Mouse (Mus musculus): Measurements from ENCODE around the gene Xylb. TPM values are rescaled to one million over a fixed set of nuclear protein-coding genes. Genes with fewer than 3 reads are reported as not detected.

Xylb gene
- polyA plus RNA-seq (2015; fragmentation: Nextera tagmentation; extraction: Ambion mirVana): 20.8 and 26.9 TPM in 2 replicates

- H3K4me3 ChIP-seq (replicated peaks): peak within 1 kb of the TSS; percentile 68
- H3K27me3 ChIP-seq: no peaks in the 10 kb centered on the region
- H3K4me1 ChIP-seq: peaks cover 11% of the 10 kb centered on the region
- H3K4me2 ChIP-seq: peak within 1 kb of the TSS; percentile 90
- peak within 1 kb of the TSS; percentile 60 for H3K9ac ChIP-seq
- ATAC-seq (replicated peaks; ENCODE audit: low FRiP score): peak; percentile 92
- 2% methylated on average over 65 of the region's 65 CpGs for WGBS
- H3K27ac ChIP-seq: 0 out of 2 replicates have a peak within 1 kb of the TSS, but pooled peaks have one; percentile 9
- H3K9me3 ChIP-seq (replicated peaks): no peaks in the 10 kb centered on the region
- peaks cover 11% of the 10 kb centered on the region; the same call in 1 of the 2 replicates for H3K36me3 ChIP-seq
Observed at GRCm38 (mm10) chr9:119357331-119358057, at the start of gene Xylb. Xylb (plus strand) TSS chr9:119357381.

- Histone ChIP-seq H3K4me2 (no peak overlapping the region), H3K27me3 (no peaks in the 10 kb centered on the region), H3K4me1 (no peaks in the 10 kb centered on the region), H3K36me3 (no peaks in the 10 kb centered on the region), H3K9ac (no peak overlapping the region), H3K9me3 (replicated peaks) (no peaks in the 10 kb centered on the region), H3K4me3 (replicated peaks) (no peak overlapping the region), H3K27ac (no peak overlapping the region)
- ATAC-seq (replicated peaks; ENCODE audit: low FRiP score): no peak
- 94% methylated on average over 1 of the region's 1 CpGs for WGBS
Observed at GRCm38 (mm10) chr9:119309067-119309466, 48.1 kb upstream of the Xylb start.

- ATAC-seq (replicated peaks; ENCODE audit: low FRiP score): no peak
- H3K36me3 ChIP-seq: no peaks in the 10 kb centered on the region
- H3K27ac ChIP-seq: no peak overlapping the region
- no peak overlapping the region for H3K4me3 ChIP-seq (replicated peaks)
- H3K4me2 ChIP-seq: no peak overlapping the region
- no peak overlapping the region for H3K9ac ChIP-seq
- WGBS: 90% methylated on average over 10 of the region's 10 CpGs
- no peaks in the 10 kb centered on the region for H3K4me1 ChIP-seq
- no peaks in the 10 kb centered on the region for H3K27me3 ChIP-seq
- no peaks in the 10 kb centered on the region for H3K9me3 ChIP-seq (replicated peaks)
Observed at GRCm38 (mm10) chr9:119313096-119313495, 44.1 kb upstream of the Xylb start.

- Histone ChIP-seq H3K4me3 (replicated peaks) (no peak overlapping the region), H3K9ac (no peak overlapping the region), H3K4me1 (peaks cover 25% of the 10 kb centered on the region), H3K36me3 (peaks cover 5% of the 10 kb centered on the region; the same call in 1 of the 2 replicates), H3K27ac (no peak overlapping the region), H3K9me3 (replicated peaks) (no peaks in the 10 kb centered on the region), H3K27me3 (no peaks in the 10 kb centered on the region), H3K4me2 (no peak overlapping the region)
- WGBS: 87% methylated on average over 1 of the region's 1 CpGs
- no peak for ATAC-seq (replicated peaks; ENCODE audit: low FRiP score)
Observed at GRCm38 (mm10) chr9:119318891-119319290, 38.3 kb upstream of the Xylb start.

- WGBS: 90% methylated on average over 7 of the region's 7 CpGs
- Histone ChIP-seq H3K27me3 (no peaks in the 10 kb centered on the region), H3K9me3 (replicated peaks) (no peaks in the 10 kb centered on the region), H3K36me3 (peaks cover 5% of the 10 kb centered on the region; the same call in 1 of the 2 replicates), H3K4me3 (replicated peaks) (peak overlapping the region; percentile 98; the same call in 1 of the 2 replicates), H3K4me2 (peak overlapping the region; percentile 97), H3K9ac (no peak overlapping the region), H3K4me1 (peaks cover 25% of the 10 kb centered on the region), H3K27ac (no peak overlapping the region)
- no peak for ATAC-seq (replicated peaks; ENCODE audit: low FRiP score)
Observed at GRCm38 (mm10) chr9:119320446-119320845, 36.7 kb upstream of the Xylb start.

- H3K4me2 ChIP-seq: peak overlapping the region; percentile 97
- 8% methylated on average over 7 of the region's 7 CpGs for WGBS
- H3K27me3 ChIP-seq: no peaks in the 10 kb centered on the region
- H3K36me3 ChIP-seq: peaks cover 5% of the 10 kb centered on the region; the same call in 1 of the 2 replicates
- H3K4me1 ChIP-seq: peaks cover 25% of the 10 kb centered on the region
- H3K9ac ChIP-seq: peak overlapping the region; percentile 86
- peak overlapping the region; percentile 95 for H3K27ac ChIP-seq
- peak overlapping the region; percentile 98 for H3K4me3 ChIP-seq (replicated peaks)
- H3K9me3 ChIP-seq (replicated peaks): no peaks in the 10 kb centered on the region
- no peak for ATAC-seq (replicated peaks; ENCODE audit: low FRiP score)
Observed at GRCm38 (mm10) chr9:119320946-119321345, 36.2 kb upstream of the Xylb start.

- no peaks in the 10 kb centered on the region for H3K9me3 ChIP-seq (replicated peaks)
- H3K4me2 ChIP-seq: peak overlapping the region; percentile 97
- H3K36me3 ChIP-seq: peaks cover 5% of the 10 kb centered on the region; the same call in 1 of the 2 replicates
- peak overlapping the region; percentile 86 for H3K9ac ChIP-seq
- H3K4me1 ChIP-seq: peaks cover 25% of the 10 kb centered on the region
- WGBS: under 1% methylated on average over 59 of the region's 59 CpGs
- peak overlapping the region; percentile 98 for H3K4me3 ChIP-seq (replicated peaks)
- ATAC-seq (replicated peaks; ENCODE audit: low FRiP score): peak; percentile 68
- H3K27ac ChIP-seq: peak overlapping the region; percentile 95
- no peaks in the 10 kb centered on the region for H3K27me3 ChIP-seq
Observed at GRCm38 (mm10) chr9:119321392-119322229, 35.6 kb upstream of the Xylb start.

- Histone ChIP-seq H3K9me3 (replicated peaks) (no peaks in the 10 kb centered on the region), H3K27ac (peak within 1 kb of the TSS; percentile 95), H3K27me3 (no peaks in the 10 kb centered on the region), H3K4me1 (peaks cover 25% of the 10 kb centered on the region), H3K36me3 (peaks cover 5% of the 10 kb centered on the region; the same call in 1 of the 2 replicates), H3K4me2 (peak within 1 kb of the TSS; percentile 97), H3K9ac (peak within 1 kb of the TSS; percentile 86), H3K4me3 (replicated peaks) (peak within 1 kb of the TSS; percentile 98)
- under 1% methylated on average over 76 of the region's 76 CpGs for WGBS
- ATAC-seq (replicated peaks; ENCODE audit: low FRiP score): peak; percentile 98
Observed at GRCm38 (mm10) chr9:119322289-119323259, 34.6 kb upstream of the Xylb start, which contains the start of gene Oxsr1. Oxsr1 (minus strand) TSS chr9:119322427.

GRCm38 (mm10) chr9:119323260-119323645 lies 33.9 kb upstream of the Xylb start:
- Histone ChIP-seq H3K9me3 (replicated peaks) (no peaks in the 10 kb centered on the region), H3K27ac (peak overlapping the region; percentile 95), H3K36me3 (peaks cover 4% of the 10 kb centered on the region; the same call in 1 of the 2 replicates), H3K4me1 (peaks cover 25% of the 10 kb centered on the region), H3K4me2 (peak overlapping the region; percentile 97), H3K27me3 (no peaks in the 10 kb centered on the region), H3K4me3 (replicated peaks) (peak overlapping the region; percentile 98), H3K9ac (peak overlapping the region; percentile 62)
- 4% methylated on average over 9 of the region's 9 CpGs for WGBS
- ATAC-seq (replicated peaks; ENCODE audit: low FRiP score): no peak

GRCm38 (mm10) chr9:119324130-119324529 lies 33.1 kb upstream of the Xylb start:
- Histone ChIP-seq H3K4me2 (no peak overlapping the region), H3K4me3 (replicated peaks) (no peak overlapping the region), H3K27ac (no peak overlapping the region), H3K9me3 (replicated peaks) (no peaks in the 10 kb centered on the region), H3K4me1 (peaks cover 25% of the 10 kb centered on the region), H3K27me3 (no peaks in the 10 kb centered on the region), H3K9ac (no peak overlapping the region), H3K36me3 (no peaks in the 10 kb centered on the region)
- WGBS: 60% methylated on average over 1 of the region's 1 CpGs
- no peak for ATAC-seq (replicated peaks; ENCODE audit: low FRiP score)

- H3K9ac ChIP-seq: no peak overlapping the region
- H3K4me2 ChIP-seq: no peak overlapping the region
- WGBS: 76% methylated on average over 3 of the region's 3 CpGs
- H3K4me1 ChIP-seq: peaks cover under 1% of the 10 kb centered on the region
- H3K4me3 ChIP-seq (replicated peaks): no peak overlapping the region
- H3K9me3 ChIP-seq (replicated peaks): no peaks in the 10 kb centered on the region
- H3K36me3 ChIP-seq: no peaks in the 10 kb centered on the region
- no peak for ATAC-seq (replicated peaks; ENCODE audit: low FRiP score)
- no peaks in the 10 kb centered on the region for H3K27me3 ChIP-seq
- H3K27ac ChIP-seq: peak overlapping the region; percentile 23; the same call in 1 of the 2 replicates
Observed at GRCm38 (mm10) chr9:119328488-119328887, 28.7 kb upstream of the Xylb start.
